Mouse (Mus musculus) left cerebral cortex, adult 18-20 months (tissue): ENCODE measurements at regions not wholly inside any gene's neighbourhood (a gene's known extent, or its start where the extent isn't known, plus 50 kb on each side); places are given as distances from the start of the nearest gene placed in this dataset.

Experiments
- DNase-seq, 2 experiments: peaks; one replicate each; pipeline ENCODE4 v3.0.0; 2021 to 2022; ENCODE audit warnings: low spot score in 2 of 2, mixed read lengths in 1 of 2

DNA sequence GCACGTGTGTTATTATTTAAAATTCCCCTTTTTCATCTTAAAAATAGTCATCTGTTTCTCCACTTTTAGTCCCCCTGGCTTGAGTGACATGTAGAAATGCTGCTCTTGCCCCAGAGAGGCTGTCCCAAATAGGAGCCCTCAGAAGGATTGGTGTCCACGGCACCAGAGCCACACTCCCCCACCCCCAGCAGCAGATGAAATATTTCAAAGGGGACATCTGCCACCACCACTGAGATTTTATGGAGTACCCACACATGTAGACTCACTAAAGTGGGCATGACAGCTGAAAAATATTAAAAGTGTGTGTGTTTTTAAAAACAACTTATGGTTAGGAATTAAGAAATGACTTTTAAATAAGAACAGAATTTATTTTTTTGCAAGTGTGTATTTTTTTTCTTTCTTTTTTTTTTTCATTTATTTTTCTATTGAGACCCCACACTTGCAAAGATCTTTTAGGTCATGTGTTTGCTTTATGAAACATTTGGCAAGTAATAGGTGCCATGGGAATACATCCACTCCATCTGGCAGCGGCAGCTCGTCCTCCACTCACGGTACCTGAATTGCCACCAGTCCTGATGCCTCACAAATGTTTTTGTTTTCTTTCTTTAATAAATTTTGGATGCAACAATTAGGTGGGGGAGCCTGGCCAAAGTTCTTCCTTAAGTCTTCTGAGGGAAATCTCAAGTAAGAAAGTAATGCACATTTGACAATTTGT is 533.2 kb upstream of the Zeb2 start:
- no peak for DNase-seq

DNA sequence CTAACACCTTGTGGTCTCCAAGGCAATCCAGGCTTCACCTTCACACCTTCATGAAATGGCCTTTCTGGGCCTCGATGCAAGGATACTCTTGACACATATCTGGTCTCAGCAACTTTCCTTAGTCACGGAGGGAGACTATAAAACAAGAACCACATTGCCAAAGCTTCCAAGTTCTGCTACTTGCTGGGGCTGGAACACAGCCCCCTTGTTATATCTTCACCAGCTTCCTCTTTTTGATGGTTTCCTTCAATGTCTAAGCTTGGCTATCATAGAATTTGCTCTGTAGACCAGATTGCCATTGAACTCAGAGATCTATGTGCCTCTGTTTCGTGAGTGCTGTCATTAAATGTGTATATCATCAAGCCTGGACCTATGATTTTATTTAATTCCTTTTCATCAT is 530.7 kb upstream of the Zeb2 start:
- DNase-seq: no peak

DNA sequence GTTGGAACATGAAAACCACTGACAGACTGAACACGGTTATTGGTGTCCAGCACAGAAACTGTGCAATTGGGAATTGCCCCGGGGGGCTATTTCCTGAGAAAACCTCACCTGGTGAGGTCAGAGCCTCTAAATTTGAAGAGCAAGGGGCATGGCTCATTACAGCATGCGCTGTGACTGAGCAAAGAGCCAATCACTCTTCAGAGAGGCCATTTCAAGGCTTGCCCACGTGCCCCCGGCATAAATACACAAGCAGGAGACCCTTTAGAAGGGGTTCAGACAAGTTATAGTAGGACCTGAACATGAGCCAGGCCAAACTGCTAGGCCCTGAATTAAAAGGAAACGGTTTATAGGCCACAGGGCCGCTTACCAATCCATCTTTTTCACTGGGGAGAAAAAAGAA is 512.9 kb upstream of the Zeb2 start:
- DNase-seq: no peak

DNA sequence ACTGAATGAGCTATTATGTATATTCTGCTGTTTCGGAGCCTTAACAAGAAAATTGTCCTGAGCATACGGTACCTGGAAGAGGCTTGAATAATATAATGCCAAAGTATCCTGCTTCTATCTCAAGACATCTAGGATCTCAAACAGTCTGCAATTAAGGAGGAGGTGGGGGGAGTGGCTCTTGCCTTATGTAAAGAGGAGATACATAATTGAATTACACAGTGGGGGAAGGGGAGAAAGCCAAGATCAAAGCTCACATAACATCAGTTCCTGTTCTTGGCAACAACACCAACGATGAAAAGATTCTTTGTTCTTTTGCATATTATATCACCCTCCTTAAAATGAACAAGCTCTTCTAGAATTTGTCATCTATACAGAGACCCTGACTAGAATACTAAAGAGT is 512.4 kb upstream of the Zeb2 start:
- no peak for DNase-seq

DNA sequence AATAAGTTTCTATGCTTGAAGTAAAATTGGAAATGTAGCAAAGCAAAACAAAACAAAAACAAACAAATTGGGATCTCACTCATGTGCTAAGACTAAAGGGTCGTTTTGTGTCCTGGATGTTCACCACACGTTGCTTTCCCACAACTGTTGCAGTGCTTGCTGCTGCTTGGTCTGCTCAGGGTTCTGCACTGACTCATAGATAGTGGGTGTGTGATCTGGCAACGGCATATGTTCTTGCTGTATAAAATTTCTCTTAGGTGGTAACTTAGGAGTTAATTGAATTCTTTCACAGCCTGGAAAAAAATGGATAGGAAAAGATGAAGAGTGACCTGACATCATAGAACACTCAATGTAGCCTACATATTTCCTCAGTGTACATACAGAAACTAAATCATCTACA is 505.9 kb upstream of the Zeb2 start:
- peak; percentile 29 to 57 for DNase-seq

DNA sequence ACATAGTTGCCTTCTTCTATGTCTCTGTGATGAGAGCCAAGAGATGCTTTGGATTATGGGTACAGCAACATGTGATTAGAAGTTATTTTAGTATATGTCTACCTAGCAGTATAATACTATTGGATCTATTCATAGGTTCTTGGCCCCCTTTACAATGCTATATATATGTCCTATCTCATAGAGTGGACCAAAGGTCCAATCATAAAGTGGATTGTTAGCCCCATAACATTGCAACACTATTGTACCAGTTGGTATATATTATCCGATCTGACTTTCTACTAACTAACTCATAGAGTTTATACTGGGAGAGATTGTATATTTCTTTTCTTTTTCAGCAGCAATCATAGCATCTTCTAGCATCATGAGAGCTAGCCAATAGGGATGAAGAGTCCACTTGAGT is 491.7 kb upstream of the Zeb2 start:
- no peak for DNase-seq

DNA sequence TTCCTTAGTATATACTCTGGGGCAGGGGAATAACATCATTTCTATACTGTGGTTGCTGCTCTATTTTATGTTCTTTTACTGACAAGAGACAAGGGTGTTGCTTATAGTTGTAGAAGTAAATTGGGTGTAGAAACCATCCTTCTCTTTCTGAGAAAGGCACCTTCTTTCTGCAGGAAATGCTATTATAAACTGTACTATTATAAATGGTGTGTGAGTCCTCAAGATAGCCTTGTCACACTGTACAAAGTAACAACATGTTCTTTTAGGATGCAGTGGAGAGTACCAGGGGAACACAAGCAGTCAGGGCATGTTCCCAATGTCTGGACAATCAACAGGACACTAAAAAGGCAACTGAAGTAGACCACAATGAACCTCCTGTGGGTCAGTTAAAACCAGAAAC is 490.2 kb upstream of the Zeb2 start:
- DNase-seq: no peak

DNA sequence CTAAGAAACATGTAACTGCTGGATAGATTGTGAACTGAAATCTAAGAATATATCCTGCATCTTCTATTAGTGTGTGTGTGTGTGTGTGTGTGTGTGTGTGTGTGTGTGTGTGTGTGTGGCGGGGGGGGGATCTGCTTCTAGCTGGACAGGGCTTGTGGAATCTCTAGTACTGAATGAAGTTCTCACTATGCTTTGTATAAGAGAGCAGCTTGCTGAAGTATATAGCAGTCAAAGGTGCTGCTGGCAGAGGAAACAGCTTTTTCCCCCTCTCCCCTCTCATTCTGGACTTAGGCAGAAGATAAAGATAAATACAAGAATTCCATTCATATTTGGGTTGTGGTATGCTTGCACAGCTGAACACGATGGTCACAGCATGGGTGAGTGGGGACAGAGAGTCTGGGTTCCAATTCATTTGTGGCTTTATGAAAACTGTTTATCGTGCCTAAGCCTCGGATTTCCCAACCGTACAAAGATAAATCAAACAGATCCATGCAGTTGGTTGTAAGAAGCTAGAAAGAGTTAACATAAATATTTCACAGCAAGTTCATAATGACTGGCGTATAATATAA is 484.2 kb upstream of the Zeb2 start:
- no peak for DNase-seq

DNA sequence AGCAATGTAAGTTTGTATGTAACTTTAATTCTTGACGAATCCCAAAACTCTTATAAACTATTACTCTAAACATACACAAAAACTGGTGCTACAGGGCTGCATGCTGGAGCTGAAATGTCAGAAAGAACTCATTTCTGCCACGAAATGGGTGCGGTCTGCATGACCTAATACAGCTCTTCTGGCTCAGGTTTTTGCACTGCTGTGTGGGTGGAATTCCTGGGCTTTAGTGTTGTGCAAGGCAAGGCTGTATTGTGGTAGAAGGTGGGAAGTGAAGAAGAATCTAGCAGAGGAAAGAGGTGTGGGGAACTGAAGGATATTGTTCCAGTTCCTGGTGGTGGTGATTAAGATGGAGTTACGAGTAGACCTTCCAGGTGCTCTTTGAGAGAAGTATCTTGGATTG is 476.6 kb upstream of the Zeb2 start:
- DNase-seq: no peak

DNA sequence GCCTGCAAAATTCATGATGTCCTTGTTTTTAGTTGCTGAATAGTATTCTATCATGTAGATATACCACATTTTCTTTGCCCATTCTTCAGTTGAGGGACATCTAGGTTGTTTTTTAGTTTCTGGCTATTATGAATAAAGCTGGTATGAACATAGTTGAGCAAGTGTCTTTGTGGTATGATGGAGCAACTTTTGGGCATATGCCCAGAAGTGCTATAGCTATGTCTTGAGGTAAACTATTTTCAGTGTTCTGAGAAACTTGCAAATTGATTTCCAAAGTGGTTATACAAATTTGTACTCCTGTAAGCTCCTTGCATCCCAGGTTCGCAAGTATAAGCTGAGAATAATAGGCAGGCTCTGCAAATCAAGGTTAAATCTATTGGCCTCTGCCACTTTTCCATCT is 473.8 kb upstream of the Zeb2 start:
- no peak for DNase-seq

DNA sequence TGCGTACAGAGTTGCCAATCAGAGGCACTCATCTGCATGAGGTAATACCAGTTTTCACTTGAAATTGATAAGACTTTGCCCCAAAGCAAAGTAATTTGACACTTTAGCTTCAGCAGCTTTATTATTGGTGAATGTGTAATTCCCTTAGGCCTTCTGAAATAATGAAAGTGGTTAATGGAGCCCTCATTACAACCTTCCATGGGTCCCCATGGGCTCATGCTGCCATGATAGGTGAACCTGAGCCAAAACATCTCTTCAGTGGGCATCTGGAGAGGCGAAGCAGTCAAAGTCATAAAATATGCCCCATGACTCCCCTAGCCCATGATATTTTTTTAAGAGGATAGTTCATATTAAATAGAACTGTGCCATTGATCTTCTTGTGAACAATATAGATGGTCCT is 471.1 kb upstream of the Zeb2 start:
- DNase-seq: no peak

DNA sequence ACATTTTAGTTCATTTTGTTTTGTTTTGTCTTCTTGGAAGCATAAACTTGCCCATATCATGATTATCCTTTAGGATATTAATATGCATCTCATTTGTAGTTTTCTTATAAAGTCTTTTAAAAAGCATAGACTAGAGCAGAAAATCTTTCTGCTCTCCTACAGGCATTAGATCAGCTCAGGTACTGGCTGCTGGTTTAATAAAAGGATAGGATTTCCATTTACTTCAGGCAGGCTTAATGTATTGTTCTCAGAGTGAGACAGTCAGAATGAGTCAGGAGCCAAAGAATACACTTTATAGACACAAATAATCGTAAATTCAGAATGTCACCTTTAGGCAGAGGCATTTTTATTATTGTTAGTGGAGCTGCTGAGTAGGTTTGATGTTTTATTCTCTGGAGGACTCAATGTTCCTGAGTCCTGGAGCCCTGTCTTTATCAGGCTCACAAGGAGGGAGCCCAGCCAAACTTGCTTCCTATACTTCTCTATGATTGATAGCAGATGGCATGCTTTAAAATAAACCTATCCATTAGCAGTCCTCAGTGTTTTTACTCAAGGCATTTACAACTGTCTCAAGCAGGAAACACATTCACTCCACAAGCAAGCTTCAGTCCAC is 469.5 kb upstream of the Zeb2 start:
- DNase-seq: no peak

DNA sequence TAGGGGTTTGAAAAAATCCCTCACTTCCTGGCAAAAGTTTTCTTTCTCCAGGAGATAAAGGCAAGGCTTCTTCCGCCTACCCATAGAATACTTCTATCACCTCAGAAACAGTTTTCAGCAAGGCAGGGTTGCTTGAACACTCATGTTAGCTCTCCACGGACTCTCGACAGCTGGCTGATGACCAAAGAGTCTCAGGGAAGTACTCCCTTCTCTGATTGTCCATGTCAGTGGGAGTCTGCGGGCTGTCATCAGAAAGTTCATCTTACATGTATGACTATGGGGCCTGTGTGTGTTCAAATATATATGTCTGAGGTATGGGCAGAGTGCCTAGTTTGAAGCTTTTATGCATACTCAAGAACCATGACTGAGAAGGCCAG is 464.3 kb upstream of the Zeb2 start:
- DNase-seq: peak in 1 of 2 experiments; percentile 5

DNA sequence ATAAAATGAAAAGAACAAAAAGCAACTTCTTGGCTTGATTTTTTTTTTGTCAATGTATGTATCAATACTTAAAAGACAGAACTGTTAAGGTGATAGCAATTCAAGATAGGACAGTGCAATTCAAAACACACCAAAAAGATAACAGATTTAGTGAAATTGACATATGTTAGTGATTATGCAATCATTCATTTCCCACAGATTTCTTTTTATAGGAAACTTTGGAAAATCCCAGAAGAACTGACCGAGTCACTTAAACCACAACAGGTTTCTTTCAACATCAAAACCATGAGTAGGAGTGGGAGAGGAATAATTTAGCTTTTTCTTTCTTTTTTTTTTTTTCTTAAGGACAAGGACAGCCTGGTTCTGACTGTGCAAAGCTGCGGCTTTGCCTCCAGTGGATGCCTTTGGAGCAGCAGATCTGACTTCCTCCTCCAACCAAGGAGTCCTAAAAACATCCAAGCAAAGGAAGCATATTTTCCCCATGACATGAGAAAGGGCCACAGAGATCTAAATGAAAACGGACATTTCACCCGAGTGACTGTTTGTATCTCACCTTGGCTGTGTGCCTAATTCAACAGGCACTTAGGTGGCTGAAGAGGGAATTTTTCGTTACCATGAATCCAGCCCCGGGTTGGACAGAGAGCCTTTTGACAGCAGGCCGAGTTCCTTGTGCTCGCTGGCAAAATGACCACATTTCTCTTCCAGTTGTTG is 463.8 kb upstream of the Zeb2 start:
- peak in 1 of 2 experiments; percentile 11 for DNase-seq

DNA sequence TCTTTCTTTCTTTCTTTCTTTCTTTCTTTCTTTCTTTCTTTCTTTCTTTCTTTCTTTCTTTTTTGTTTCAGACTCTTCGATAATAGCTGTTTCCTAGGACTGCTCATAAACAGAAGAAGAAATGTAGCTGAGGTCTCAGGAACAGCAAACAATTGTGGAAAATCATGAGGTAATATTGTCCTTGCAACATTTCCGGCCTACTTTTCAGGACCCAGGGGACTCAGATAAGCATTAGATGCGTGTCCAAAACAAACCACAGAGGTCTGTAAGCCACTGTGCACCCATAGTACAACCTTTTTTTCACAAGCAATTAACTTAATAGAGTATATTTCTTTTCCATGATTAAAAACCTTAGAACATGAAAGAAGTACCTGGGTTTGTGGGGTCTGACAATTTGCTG is 455.7 kb upstream of the Zeb2 start:
- no peak for DNase-seq

DNA sequence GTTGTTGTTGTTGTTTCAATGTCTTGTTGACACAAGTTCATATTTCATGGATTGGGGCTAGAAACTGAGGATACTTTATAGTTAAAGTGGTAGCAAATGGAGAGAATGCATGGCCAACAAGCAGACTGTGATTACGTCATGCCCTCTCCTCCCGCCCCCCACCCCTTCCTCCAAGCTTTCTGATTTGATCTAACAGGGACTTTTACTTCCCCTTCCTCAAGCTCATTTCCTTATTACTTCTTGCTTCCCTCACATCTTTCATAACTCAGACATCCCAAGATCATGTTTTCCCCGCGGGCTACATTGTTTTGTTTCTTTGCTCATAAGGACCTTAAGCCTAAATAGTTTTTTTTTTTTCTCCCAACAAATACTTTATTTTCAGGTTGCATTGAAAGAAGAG is 437.5 kb upstream of the Zeb2 start:
- DNase-seq: no peak

DNA sequence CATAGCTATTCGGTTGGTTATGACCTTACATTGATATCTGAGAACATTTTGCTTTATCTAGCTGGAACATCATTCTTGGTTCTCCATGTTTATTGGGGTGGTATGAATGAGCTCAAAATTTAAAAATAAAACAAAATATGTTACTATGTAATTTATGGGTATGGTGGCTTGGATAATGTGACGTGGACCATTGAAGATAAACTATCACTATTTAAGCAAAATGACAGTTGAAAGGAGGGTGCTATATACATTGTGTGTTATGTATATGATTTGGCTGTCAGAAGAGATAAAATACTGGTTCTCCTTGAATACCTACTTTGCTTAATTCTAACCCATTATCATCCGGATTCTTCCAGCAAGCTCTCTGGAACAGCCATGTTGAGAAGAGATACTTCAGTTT is 424.2 kb upstream of the Zeb2 start:
- DNase-seq: no peak

DNA sequence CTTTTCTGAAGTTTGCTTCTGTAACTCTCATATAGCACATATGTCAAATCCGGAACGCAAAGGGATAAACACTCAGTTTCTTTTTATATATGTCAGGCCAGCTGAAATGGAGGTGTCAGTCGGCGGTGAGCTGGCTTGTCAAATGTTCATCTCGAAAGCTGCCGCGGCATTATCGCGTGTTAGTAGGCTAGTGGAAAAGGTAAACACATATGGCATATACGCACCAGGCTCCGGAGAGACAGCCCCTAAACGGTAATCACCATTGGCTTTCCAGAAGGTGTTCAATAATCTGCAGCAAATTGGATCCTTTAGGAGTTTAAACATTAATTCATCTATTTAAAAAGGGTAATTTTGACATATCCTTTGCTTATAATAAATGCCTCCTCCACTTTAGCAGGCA is 421.8 kb upstream of the Zeb2 start:
- DNase-seq: peak; percentile 31 to 36

DNA sequence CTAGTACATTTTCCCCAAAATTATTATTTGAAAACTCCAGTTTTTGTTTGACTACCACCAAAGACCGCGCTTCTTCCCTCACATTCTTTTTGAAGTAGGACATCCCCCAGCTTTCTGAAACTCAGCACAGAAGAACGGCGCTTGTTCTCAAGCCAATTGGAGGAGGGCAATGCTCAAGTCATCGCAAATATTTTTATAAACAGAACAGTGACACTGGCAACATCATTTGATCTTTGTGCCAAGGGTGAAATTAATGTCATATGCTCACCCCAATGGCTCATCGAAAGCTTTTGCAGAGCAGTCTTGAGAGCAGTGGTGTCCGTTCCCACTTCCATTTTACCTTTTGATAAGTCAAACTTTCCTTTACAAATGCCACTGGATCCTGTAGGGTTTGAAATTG is 420.5 kb upstream of the Zeb2 start:
- DNase-seq: no peak

DNA sequence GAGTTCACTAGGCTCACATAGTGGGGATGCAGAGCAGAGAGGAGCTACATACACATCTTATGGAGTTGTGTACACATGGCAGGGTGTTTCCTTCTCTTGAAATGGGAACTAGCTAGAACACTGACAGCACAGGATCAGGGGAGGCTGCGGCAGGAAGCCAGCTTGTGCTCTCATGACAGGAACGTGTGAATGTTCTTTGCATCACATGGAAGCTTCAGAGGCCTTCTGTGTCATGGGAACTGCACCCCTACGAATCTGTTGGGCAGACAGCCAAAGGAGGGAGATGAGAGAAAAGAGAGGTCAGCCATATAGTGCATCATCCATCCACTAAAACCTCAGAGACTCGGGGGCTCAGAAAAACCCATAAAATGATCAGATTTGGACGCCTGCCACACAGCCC is 417.6 kb upstream of the Zeb2 start:
- no peak for DNase-seq

DNA sequence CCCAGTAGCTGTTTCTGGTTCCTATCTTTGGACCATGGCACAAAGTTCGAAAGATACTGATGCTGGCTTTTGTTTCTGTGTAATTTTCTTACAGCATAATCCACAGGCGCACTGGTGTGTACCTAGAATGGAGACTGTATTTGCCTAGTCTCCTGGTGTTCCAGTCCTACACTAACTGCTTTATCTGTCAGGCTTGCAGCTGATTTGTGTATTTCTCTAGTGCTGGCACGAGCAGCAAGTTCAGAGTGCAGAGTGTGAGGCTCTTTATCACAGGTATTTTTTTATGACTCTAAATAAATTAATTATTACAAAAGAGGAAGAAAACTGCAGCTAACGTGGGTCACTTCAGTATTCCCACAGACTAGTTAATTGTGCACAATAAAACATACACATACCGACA is 405.1 kb upstream of the Zeb2 start:
- DNase-seq: no peak

DNA sequence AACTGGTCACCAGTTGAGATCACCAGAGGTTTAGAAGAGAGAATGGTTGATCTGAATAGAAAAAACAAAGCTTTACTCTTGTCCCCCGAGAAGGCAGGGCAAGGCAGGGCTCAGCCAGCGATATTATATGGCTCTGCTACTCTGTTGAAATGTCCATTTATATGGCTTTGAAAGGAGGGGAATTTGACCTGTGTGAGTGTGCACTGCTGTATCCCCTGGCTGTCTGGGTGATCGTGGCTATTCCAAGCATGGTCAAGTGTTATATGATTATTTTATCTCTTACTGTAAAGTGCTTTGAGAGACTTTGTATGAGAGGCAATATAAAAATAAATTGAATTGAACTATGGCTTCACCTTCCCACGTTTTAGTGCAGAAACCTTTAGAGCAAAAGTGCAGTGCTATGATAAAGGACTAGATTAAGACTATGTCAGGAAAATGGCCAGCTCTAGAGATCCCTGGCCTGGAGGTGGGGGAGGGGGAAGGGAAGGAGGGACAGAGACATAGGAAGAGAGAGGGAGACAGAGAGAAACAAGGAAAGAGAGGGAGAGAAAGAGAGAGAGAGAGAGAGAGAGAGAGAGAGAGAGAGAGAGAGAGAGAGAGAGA is 402.5 kb upstream of the Zeb2 start:
- DNase-seq: no peak
